Mouse (Mus musculus) kidney, adult 11 months (tissue): ENCODE measurements around the gene Med7.

Source experiments
- DNase-seq: peaks from one replicate; pipeline ENCODE4 v3.0.0; 2022

Med7 gene

DNA sequence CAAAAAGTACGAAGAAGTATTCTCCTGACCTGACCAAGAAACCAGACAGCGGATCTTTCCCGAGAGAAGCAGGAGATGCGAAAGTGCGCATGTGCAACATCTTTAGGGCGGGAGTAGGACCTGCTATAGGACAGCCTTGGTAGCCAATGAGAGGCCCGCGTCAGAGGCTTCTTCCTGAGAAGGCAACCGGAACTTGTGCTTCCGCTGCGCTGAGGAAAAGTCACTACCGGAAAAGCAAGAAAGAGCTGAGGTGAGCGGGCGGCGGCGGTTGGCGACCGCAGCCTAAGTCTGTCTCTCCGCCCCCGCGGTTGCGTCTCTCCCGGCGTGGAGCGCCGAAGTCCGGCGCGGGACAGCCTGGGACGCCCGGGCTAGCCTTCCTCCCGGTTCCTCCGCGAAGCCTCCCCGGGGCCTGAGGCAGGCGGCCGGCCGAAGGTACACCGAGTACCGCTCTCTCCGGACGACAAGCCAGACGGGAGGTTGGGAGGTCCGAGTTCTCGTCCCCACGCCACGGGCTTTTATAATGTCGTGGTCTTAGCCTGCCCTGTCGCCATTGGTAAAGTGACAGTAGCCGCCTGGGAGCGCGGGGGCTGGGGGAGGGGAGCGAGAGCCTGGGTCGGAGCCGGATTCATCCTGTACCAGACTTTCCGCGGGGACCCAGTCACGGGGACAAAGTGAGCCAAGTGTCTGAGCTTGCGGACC is at the start of gene Med7:
TSS of gene Med7 (plus strand) at position 166 of the 699 bp plus-strand sequence.
- peak; percentile 97 for DNase-seq

DNA sequence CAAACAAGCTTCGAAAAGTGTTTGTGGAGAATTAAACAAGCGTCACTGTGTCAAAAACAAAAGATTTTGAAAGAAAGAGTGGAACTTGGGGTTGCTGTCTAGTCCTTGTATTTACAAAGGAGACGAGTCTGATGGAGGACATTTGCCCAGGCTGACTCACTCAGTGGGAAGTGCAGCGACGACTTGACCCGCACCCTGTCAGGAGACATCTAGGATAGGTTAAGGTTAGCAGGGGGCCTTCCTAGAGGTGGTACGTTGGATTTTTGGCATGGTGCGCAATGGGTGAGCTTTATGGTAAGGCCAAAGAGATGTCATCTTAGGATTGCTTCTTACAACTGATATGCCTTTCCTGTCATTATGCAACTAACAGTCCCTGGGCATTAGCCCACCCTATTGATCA is 49.7 kb upstream of the Med7 start:
- no peak for DNase-seq

DNA sequence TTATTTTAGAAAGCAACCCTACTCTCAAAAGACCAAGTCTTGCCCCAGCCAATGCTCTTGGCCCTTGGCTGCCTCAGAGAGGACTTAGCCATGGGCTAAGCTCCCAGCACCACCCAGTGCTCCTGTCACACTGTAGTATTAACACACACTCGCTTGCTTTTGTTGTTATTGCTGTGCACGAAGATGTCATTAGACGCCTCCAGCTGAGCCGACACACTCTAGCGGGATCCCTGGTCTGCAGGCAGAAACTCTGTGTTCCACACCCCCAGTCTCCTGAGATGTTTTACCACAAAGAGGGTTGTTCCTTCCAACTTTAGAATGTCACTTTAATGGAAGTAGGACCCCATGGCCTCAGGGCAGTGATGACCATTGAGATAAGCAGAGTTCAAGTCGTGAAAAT is 48.3 kb upstream of the Med7 start:
- no peak for DNase-seq

DNA sequence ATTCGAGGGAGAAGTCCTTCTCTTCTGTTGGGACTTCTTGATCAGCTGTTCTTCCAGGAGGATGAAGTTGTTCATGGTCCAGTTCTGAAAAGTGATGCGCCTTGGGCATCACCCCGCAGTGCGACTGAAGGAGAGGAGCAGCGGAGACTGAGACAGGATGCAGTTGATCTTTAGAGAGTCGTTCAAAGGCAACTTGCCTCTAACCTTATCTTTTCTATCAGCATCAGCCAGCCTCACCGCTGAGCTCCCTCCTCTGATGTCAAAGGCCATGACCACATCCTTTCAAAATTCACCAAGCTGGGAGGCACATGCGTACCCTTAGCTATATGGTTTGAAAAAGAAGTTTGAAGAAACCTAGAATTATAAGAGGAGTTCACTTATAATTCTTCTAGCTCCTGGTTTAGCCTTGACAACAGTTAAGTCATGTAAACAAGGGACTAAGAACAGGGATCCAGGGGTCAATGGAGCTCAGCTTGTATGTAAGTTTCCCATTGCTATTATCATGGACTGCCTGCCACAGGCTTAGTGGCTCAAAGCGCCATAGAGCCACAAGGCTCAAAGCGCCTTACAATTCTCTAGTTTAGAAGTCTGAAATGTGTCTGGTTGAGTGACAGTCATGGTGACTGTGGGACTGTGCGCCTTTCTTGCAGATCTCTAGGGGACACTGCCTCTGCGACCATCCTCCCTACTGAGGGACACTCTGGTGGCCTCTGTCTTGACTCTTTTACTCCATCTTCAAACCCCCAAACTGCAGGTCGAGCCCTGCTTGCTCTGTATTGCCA is 47.2 kb upstream of the Med7 start, which contains the start of gene Itk:
TSS of gene Itk (minus strand) at position 180 of the 782 bp plus-strand sequence.
- no peak for DNase-seq

DNA sequence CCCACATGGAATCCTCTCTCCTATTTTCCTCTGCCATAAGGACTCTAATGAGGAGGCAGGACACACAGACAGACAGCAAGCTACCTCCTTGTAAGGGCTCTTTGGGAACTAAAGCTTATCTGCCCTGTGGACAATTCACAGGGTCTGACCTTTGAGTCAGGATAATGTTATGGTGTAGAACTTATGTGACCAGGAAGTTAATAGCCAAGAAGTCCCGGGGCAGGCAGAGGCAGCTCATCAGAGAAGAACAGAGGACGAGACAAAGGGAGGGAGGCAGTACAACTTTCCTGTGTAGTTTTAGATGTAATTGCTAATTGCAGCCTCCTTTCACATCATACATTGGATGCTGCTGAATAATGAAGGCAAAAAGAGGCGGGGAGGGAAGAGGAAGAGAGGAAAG is 46.1 kb upstream of the Med7 start:
- DNase-seq, result no peak

DNA sequence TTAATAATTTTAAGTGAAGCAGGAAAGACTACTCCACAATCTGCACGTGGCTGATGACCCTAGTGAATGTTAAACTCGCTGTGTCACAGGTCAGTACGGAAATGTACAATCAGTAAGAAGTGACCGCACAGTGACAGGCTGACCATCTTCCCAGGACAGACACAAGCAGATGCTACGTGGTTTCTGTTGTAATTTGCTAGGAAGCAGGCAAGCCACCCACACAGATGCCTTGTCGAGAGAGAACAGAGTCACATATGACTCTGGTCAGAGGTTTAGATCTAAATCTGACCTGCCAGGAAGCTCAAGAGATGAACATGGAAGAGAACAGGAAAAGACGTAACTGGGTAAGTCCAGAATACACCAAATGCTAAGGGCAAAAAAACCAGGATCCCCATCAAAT is 43.8 kb upstream of the Med7 start:
- no peak for DNase-seq

DNA sequence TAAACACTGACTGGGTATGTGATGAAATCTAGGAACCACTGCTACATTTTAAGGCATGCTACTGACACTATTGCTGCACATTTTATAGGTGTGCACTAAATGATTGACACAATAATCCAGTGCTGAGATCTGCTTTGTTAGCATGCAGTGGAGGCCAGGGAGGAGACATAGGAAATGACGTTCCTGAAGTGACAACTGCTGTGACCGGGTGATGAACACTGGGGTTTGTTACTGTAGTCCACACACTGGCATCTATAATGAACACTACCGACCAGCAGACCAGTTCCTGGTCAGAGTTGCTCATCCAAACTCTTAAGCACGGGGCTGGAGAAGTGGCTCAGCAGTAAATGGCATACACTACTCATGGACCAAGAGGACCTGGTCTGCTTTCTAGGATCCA is 43.3 kb upstream of the Med7 start:
- no peak for DNase-seq

DNA sequence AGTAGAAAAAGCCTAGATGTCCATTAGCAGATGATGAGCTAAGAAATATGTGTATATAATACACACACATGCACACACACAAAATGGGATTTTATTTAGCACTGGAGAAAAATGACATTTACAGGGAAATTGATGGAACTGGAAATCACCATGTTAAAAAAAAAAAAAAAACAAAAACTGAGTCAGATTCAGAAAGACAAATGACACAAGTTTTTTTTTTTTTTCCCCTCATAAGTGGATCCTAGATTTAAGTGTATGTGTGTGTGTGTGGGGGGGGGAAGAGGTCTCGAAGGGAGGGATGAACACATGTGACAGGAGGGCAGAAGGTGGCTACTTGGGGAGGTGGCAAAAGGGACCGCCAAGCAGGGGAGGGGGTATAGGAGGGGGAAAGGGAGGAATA is 41.6 kb upstream of the Med7 start:
- DNase-seq, result no peak

DNA sequence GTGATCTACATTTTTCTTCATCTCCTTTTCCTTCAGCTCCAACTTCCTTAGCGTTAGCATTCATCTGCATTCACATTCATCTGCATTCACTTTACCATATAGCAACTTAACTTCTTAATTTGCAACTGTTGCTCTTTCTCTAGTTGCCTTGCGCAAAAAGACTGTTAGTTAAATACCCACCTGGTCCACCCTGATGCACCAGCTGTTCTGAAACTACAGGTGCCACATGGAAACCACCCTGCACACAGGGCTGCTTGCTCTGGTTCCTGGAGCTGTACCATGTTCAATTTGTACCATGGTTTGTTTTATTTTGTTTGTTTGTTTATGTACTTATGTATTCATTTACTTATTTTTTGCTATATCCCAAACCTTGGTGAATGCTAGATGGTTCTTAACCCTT is 41.0 kb upstream of the Med7 start:
- no peak for DNase-seq

DNA sequence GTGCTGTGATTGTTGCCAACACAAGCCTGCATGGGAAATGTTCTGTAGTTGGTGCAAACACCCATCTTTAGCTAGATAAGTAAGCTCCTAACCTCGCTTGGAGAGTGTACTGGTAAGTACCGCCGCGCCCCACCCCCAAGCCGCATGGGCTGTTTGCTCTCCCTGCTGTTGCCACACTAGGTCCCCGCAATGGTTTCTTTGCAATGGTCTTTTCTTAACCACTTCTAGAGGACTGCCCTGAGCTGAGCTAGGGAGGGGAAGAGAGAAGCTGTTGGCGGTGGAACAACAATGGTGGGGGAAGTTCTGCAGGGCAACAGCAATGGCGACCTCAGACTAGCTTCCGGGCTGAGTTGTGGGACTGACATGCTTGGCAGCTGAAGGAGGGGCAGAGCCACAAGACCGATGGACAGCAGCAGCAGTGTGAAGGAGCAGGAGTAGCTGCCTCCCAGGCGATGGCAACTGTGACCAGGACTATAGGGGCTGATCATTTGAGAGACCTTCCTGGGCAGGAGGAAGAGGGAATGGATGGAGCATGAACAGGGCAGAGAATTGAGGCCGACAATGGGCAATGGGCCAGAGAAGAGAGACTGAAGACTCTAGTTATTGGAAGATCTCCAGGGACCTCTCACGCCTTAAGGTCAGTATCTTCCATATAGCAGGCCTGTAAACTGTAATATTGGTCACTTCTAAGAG is 40.4 kb upstream of the Med7 start, which contains the start of gene Fam71b:
TSS of gene Fam71b (plus strand) at position 393 of the 693 bp plus-strand sequence.
- no peak for DNase-seq

DNA sequence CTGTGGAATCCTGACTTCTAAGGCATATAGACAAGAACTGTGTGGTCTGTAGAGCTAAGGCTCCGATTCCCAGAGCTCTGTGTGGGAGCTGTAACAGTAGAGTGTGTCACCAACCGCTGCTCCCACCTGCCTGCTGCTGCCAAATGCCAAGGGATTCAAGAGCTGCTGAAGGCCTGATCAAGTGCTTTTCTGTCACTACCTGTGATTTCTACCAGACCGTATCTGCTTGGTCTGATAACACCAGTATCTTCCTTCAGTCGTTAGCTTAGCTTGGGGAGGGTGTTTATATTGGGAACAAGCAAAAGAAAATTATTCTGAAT is 39.9 kb upstream of the Med7 start:
- DNase-seq, result no peak

DNA sequence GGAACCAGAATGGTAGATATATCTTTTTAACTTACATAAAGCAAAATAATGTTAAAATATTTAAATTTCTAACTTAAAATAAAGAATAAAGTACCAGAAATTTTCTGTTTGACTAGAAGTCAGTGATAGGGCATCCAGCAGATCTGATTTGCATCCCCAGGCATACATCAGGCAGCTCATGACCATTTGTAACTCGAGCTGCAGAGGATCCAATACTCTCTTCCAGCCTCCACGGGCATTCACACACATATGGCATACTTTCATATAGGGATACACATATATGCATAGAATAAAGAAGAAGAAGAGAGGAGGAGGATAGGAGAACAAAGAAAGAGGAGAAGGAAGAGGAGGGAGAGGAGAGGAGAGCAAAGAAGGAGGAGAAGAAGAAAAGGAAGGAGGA is 38.8 kb upstream of the Med7 start:
- no peak for DNase-seq

DNA sequence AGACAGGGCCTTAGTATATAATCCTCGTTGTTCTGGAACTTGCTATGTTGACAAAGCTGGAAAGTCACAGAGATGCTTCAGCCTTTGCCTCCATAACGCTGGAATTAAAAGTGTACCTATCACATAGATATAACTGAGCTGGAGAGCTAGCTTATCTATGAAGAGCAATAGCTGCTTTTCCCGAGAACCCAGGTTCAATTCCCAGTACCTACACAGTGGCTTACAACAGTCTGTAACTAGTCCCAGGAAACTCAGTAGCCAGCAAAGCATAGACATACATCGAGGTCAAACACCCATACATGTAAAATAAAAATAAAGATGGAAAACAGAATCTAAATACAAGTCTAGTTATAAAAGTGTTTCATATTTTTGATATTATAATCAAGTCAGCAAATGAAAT is 38.3 kb upstream of the Med7 start:
- no peak for DNase-seq

DNA sequence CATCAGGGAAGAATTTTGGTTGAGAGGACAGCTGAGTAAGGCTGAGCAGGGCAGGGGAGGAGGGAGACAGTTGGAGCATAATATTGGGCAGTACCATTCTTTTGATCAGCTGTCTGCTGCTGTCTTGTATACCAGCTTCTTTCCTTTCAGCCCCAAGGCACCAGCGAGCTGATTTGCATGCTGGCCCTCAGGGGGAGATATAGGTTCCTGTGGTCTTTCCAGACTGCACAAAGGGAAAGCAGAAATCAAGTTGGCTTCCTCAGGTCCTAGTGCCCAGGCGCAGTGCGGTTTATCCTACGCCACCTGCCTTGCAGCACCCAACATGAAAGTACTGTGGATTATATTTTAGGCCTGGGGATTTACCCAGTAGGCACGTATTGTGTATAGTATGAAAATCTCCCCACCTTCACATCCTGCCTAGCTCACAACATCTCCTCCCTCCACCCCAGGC is 37.8 kb upstream of the Med7 start:
- no peak for DNase-seq

DNA sequence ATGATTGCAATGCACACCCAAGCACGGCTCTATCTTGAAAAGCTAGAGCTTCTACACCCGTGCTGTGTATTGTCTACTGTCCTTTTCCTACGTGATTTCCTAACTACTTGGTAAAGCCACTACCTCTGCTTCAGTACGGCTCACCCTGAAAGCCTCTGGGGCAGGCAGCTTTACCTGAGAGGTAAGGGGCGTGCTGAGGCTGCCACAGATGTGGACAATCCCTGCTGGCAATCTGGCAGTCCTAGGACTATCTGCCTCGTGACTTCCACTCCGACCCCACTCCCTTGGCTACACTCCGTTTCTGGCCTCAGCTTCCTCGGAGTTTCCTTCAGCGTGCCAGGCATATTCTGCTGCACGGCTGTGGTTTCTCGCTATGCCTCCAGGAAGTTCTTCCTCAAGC is 35.2 kb upstream of the Med7 start:
- DNase-seq, result no peak

DNA sequence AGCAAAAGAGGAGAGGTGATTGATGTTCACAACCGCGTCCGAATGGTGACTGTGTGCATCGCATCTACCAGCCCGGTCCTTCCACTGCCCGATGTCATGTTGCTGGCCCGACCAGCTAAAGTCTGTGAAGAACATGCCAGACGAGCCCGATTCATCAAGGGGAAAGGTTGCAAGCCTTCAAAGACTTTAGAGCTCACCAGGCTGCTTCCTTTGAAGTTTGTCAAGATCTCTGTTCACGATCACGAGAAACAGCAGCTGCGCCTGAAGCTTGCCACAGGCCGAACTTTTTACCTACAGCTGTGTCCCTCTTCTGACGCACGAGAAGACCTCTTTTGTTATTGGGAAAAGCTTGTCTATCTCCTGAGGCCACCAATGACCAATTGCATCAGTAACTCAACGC is 31.7 kb upstream of the Med7 start:
- no peak for DNase-seq

DNA sequence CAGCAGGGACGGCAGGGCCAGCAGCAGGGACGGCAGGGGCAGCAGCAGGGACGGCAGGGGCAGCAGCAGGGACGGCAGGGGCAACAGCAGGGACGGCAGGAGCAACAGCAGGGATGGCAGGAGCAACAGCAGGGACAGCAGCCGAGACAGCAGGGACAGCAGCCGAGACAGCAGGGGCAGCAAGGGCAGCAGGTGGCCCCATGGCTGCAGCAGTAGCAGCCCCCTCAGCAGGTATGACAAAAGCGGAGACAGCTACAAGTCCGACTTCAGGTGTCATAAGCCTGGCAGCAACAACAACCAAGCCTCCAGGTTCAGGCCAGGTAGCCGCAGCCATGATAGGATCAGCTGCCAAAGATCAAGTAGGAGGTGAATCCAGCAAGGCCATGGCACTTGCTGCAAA is 30.0 kb upstream of the Med7 start:
- no peak for DNase-seq

DNA sequence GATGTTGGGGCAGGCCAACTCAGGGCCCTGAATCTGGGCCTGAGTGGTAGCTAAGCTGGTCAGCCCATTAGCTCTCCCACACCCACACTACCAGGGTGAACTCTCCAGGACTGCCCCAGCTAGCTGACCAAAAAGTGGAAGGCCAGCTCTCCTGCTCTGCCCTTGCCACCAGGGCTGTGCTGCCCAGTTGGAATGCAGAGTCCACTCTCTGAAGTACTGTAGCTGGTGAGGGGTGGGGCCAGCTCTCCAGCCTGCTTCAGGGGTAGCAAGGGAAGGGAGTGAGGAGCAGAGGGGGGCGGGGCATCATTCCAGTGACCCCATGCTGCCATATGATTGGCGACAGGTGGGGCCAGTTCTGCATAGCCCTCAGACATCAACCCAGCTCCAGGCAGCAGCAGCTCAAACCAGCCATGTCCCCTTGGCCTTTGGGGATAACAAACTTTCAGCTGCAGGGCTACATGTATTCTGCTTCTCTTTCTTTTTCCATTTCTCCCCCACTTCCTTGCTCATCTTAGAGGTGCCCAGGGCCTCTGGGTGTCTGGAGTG is 26.6 kb upstream of the Med7 start:
- no peak for DNase-seq

DNA sequence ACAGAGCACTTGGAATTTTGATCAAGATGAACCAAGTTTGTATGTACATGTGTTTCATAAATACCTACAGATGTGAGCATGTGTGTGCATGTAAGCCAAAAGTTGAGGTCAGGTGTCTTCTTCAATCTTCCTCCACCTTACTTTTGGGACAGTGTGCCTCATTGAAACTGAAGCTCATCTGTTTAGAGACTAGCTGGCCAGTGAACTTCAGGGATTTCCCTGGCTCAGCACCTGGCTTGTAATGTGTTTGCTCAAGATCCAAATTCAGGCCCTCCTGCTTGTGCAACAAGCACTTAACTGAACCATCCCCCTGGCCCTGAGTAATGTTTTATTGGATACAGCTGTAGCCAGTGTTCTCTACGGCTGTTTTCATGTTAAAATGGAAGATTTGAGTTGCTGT is 18.3 kb upstream of the Med7 start:
- DNase-seq, result no peak

DNA sequence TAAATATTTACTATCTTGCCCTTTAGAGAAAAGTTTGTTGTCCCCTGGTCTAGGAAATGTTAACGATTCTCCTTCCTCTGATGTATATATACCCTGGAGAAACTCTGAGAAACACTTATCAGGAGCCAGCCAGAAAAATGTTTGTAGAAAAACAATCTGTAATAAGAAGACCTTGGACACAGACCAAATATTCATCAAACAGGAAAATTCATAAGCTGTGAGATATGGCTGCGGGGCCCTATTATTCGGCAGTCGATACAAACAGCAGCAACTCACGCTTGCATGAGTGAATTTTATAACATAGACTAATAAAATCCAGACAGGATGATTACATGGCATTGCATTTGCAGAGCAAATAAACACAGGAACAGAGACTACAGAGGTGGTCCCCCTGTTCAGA is 17.9 kb upstream of the Med7 start:
- no peak for DNase-seq

DNA sequence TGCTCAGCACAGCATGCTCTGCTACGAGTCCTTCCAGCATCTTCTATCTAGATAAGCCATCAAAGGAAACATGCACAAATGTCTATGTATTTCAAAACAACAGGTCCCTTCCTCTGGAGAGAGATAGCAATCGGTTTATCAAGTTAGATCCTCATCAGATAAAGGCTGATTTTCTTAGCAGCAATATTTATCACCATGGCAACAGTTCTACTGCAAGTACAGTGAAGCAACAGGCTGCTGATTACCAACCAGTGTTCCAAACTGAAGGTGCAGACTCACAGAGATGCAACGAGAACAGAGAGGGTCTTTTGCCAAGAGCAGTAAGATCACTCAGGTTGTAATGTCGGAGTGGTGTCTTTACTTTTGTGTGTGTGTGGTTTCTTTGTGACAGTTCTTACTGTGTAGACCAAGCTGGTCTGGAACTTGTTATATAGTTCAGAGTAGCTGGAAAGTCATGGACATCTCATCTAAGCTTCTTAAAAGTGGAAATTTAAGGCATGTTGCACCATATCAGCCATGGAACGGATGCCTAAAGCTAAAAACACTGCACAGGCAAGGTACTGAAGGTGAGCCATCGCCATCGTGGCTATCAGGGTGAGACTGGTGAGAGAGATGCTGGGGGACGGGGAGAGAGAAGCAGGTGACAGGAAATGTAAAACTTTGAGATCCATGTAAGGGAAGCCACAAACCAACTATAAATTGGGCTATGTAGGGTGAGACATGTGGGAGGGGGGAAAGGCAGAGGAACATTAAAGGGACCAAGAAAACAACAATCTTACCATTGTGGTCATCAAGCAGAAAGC is 15.4 kb upstream of the Med7 start:
- no peak for DNase-seq

DNA sequence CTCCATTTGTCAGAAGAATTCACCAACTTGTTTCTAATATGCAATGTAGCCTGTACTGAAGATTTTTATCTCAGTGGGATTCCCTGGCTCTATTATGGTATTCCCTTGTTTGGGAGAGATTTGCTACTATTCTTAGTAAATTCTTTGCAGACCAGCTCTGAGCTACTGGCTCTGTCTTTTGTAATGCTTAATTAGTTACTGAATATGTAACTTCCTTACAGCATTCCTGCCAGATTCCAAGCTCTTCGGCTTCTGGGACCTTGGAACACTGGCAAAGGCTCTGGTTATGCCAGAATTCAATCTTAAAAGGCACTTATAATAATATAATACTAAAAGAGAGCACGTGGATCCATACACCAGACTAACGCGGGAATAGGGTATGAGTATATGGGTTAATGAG is 8.6 kb upstream of the Med7 start:
- DNase-seq, result peak; percentile 11

DNA sequence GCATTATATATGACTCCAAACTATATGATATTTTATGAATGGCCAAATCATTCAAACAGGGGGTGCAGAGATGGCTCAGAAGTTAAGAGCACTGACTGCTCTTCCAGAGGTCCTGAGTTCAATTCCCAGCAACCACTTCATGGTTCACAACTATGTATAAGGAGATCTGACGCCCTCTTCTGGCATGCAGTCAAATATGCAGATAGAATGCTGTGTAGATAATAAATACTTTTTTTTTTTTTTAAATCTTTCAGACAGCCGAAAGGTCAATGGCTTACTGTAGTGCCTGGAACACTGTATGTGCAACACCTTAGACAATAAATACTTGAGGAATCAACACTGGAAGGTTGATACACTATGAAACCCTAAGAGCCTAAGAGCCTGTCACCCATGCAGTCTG is 6.6 kb upstream of the Med7 start:
- DNase-seq, result no peak
